Mouse (Mus musculus) heart, embryonic 11.5 days (tissue): ENCODE data around the gene Cxcr1. TPM values are rescaled to one million over a fixed set of nuclear protein-coding genes. Genes with fewer than 3 reads are reported as not detected.

Experiments
- ATAC-seq: fragments of 200-750 bp; cut with Nextera tagmentation; replicated peaks from 2 replicates; pipeline ENCODE4 v1.8.0; 2017; ENCODE audit warnings: moderate library complexity; ENCODE audit not compliant: insufficient number of reproducible peaks, low FRiP score, low TSS enrichment
- H3K27ac ChIP-seq: fragments of 300-500 bp; sonication (generic); 2 replicates; pipeline ENCODE4 v1.5.1; 2014; ENCODE audit warnings: mild to moderate bottlenecking, low read depth, low read length
- H3K27me3 ChIP-seq: fragments of 300-500 bp; sonication (generic); 2 replicates; pipeline ENCODE4 v1.6.1; 2014; ENCODE audit warnings: mild to moderate bottlenecking, low read length, mixed read lengths; ENCODE audit not compliant: control insufficient read depth, insufficient read depth
- H3K36me3 ChIP-seq: fragments of 300-500 bp; sonication (generic); 2 replicates; pipeline ENCODE4 v1.6.1; 2014; ENCODE audit warnings: mild to moderate bottlenecking, low read length, moderate library complexity, mixed read lengths; ENCODE audit not compliant: control insufficient read depth, insufficient read depth
- H3K4me1 ChIP-seq: fragments of 300-500 bp; sonication (generic); 2 replicates; pipeline ENCODE4 v1.6.1; 2014; ENCODE audit warnings: low read length; ENCODE audit not compliant: control insufficient read depth, insufficient read depth
- H3K4me2 ChIP-seq: fragments of 300-500 bp; sonication (generic); 2 replicates; pipeline ENCODE4 v1.6.1; 2014; ENCODE audit warnings: mild to moderate bottlenecking, moderate library complexity
- H3K4me3 ChIP-seq: fragments of 300-500 bp; sonication (generic); 2 replicates; pipeline ENCODE4 v1.5.1; 2014; ENCODE audit warnings: low read depth, low read length
- H3K9ac ChIP-seq: fragments of 300-500 bp; sonication (generic); 2 replicates; pipeline ENCODE4 v1.6.1; 2014; ENCODE audit warnings: mild to moderate bottlenecking, low read depth, low read length, moderate library complexity
- H3K9me3 ChIP-seq: fragments of 300-500 bp; sonication (generic); replicated peaks from 2 replicates; pipeline ENCODE4 v1.6.1; 2016; ENCODE audit warnings: low read length; ENCODE audit not compliant: control insufficient read depth
- WGBS: fragments of 180-500 bp; shearing (Covaris S2); extraction: QIAGEN DNeasy Blood & Tissue Kit; methylation state at CpG from one replicate; pipeline ENCODE4 v1.1.7; 2014; ENCODE audit not compliant: insufficient replicate concordance; 5-methylcytosine and 5-hydroxymethylcytosine counted together
- polyA plus RNA-seq: library from polyadenylated mRNA; unstranded; fragments of >200 nt; fragmentation: Nextera tagmentation; extraction: Ambion mirVana; gene quantifications from 2 replicates; pipeline ENCODE4 v1.2.1, GENCODE M21; 2014

The Cxcr1 gene
- polyA plus RNA-seq = not detected in 2 replicates

DNA sequence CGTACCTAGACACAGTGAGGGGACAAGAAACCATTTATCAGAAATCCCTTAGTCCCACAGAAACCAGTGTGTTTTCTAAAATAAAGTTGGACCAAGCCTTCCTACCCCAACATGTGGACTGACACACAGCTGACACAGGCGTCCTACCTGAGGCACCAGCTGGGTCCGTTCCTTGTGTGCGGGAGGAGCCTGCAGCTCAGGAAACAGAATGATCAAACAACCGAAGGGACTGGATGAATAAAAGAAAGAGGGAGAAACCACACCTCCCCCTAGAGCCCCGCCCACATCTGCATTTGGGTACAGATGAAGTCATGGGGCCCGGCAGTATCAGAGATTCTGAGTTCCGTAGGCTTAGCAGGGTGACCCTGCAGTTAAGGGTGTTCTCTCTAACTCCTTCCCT lies at the start of gene Cxcr1:
Gene Cxcr1, minus strand, starts transcription at position 187 of the 400 bp plus-strand sequence.
- Histone ChIP-seq H3K4me1 (no peaks in the 10 kb centered on the region; the same call in 1 of the 2 replicates), H3K4me2 (no peak within 1 kb of the TSS), H3K9me3 (no peaks in the 10 kb centered on the region), H3K27me3 (no peaks in the 10 kb centered on the region), H3K36me3 (no peaks in the 10 kb centered on the region), H3K27ac (no peak within 1 kb of the TSS), H3K9ac (no peak within 1 kb of the TSS), H3K4me3 (no peak within 1 kb of the TSS)
- ATAC-seq = no peak
- WGBS = 62% methylated on average over 8 of the region's 8 CpGs

DNA sequence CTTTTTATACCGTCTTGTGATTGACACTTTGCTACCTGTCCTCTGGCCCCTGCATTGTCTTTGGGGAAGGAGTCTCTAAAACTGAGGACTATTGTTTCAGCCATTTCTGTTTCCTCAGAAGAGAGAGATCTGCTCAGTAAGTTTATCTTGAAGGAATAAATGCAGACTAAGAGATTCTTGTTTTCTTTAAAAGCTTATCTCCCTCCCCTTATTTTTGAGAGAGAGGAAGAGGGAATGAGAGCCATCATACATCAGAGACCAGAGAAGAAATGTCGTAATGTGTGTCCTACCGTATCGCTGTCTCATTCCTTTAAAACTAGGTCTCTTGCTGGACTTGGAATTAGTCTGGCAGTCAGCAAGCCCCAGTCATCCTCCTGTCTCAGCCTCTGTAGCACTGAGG lies 46.4 kb upstream of the Cxcr1 start:
- no peak overlapping the region for H3K9ac ChIP-seq

GRCm38 (mm10) chr1:74240311-74240710 lies 45.9 kb upstream of the Cxcr1 start:
- ATAC-seq = no peak; the same call in 1 of the 2 replicates
- Histone ChIP-seq H3K27ac (peak overlapping the region; percentile 57), H3K9me3 (no peaks in the 10 kb centered on the region), H3K9ac (no peak overlapping the region), H3K27me3 (no peaks in the 10 kb centered on the region), H3K36me3 (no peaks in the 10 kb centered on the region), H3K4me1 (peaks cover 43% of the 10 kb centered on the region), H3K4me2 (peak overlapping the region; percentile 78), H3K4me3 (peak overlapping the region; percentile 76; the same call in 1 of the 2 replicates)
- WGBS = 33% methylated on average over 6 of the region's 6 CpGs

More for the DNA sequence above, 46.4 kb upstream of the Cxcr1 start:
- Histone ChIP-seq H3K27ac (peak overlapping the region; percentile 57), H3K4me3 (no peak overlapping the region), H3K9me3 (no peaks in the 10 kb centered on the region), H3K4me2 (peak overlapping the region; percentile 78), H3K4me1 (peaks cover 44% of the 10 kb centered on the region), H3K27me3 (no peaks in the 10 kb centered on the region), H3K36me3 (no peaks in the 10 kb centered on the region)
- WGBS = 55% methylated on average over 4 of the region's 4 CpGs
- no peak for ATAC-seq

- peak overlapping the region; percentile 78 for H3K4me2 ChIP-seq
- no peaks in the 10 kb centered on the region for H3K27me3 ChIP-seq
- no peak for ATAC-seq
- no peaks in the 10 kb centered on the region for H3K36me3 ChIP-seq
- 34% methylated on average over 11 of the region's 11 CpGs for whole genome bisulfite sequencing
- peaks cover 42% of the 10 kb centered on the region for H3K4me1 ChIP-seq
- H3K9me3 ChIP-seq = no peaks in the 10 kb centered on the region
- peak overlapping the region; percentile 57 for H3K27ac ChIP-seq
- peak overlapping the region; percentile 47 for H3K9ac ChIP-seq
- H3K4me3 ChIP-seq = peak overlapping the region; percentile 76
These were observed 45.2 kb upstream of the Cxcr1 start for GRCm38 (mm10) chr1:74239618-74240017.

DNA sequence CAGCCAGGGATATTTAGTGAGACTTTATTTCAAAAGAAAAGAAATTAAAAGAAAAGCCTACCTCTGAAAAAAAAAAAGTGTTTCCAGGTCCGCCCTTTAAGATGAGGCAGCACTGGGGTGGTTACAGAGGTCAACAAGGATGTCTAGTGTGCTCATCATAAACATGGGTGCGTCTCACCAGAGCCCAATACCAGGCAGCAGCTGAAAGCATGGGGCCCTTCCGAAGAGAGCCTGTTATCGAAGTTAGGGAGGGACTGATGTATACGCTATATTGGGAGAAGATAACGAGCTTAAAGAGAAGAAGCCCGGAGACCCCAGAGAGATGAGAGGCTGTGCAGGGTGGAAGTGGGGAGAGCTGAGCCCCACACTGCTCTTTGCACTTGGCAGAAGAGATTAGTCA lies 44.7 kb upstream of the Cxcr1 start:
- ATAC-seq = no peak
- no peaks in the 10 kb centered on the region for H3K9me3 ChIP-seq
- no peaks in the 10 kb centered on the region for H3K36me3 ChIP-seq
- peak overlapping the region; percentile 76 for H3K4me3 ChIP-seq
- H3K4me2 ChIP-seq = peak overlapping the region; percentile 78
- WGBS = 15% methylated on average over 7 of the region's 7 CpGs
- peak overlapping the region; percentile 57 for H3K27ac ChIP-seq
- peak overlapping the region; percentile 47 for H3K9ac ChIP-seq
- no peaks in the 10 kb centered on the region for H3K27me3 ChIP-seq
- H3K4me1 ChIP-seq = peaks cover 42% of the 10 kb centered on the region

- 63% methylated on average over 1 of the region's 1 CpGs for whole genome bisulfite sequencing
- Histone ChIP-seq H3K4me3 (peak overlapping the region; percentile 76), H3K27me3 (no peaks in the 10 kb centered on the region), H3K4me2 (peak overlapping the region; percentile 78), H3K27ac (no peak overlapping the region; the same call in 1 of the 2 replicates), H3K9me3 (no peaks in the 10 kb centered on the region), H3K4me1 (peaks cover 37% of the 10 kb centered on the region), H3K9ac (peak overlapping the region; percentile 88), H3K36me3 (no peaks in the 10 kb centered on the region)
- no peak for ATAC-seq
These were observed 43.7 kb upstream of the Cxcr1 start for GRCm38 (mm10) chr1:74238136-74238535.

DNA sequence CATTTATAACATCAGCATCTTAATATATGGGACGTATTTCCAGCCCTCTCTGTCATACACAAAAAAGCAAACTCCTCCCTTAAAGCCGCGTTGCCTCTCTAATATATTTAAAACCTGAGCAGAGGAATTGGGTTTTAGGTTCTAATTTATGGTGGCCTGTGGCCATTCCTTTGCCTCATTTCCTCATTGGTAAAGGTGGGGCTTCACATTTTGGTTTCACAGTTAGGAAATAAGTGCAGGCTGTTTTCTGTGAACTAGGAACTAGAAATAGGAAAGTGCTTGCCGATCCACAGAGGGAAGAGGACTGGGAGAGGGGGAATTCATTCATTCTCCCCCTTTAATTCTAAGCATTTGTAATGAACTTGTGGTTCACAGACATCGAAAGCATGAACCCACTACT lies 43.2 kb upstream of the Cxcr1 start:
- H3K4me1 ChIP-seq = peaks cover 37% of the 10 kb centered on the region
- H3K27ac ChIP-seq = peak overlapping the region; percentile 97; the same call in 1 of the 2 replicates
- peak overlapping the region; percentile 76 for H3K4me3 ChIP-seq
- peak overlapping the region; percentile 88 for H3K9ac ChIP-seq
- H3K36me3 ChIP-seq = no peaks in the 10 kb centered on the region
- H3K27me3 ChIP-seq = no peaks in the 10 kb centered on the region
- 39% methylated on average over 5 of the region's 5 CpGs for WGBS
- H3K4me2 ChIP-seq = peak overlapping the region; percentile 78
- no peaks in the 10 kb centered on the region for H3K9me3 ChIP-seq
- ATAC-seq = no peak

DNA sequence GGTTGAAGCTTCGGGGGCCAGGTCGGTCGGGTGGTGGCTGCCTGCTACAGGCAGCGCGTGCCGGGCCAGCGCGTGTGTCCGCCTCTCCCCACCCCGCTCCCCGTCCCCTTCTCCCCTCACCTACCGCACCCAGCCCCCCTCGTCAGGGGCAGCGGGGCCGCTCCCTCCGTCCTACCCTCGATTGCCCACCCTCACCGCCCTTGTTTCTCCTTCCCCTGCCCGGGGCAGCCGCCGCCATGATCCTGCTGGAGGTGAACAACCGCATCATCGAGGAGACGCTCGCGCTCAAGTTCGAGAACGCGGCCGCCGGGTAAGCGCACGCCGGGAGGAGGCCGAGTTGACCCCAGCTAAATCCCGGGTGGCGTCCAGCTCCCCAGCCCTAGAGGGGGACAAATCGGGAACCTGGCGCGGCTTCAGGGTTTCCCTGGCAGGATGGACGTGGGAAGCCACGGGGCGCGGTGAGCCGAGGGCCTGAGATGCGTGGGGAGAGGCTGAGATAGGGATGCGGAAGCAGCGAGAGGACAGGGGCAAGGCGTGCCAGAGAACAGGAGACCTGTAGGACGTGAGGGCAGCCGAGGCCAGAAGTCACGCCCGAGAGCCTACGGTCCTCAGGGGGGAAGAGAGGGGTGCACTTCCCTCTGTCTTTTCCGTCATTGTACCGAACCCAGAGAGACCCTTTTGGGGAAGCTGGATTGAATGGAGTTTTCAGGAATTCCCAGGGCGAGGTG lies 42.3 kb upstream of the Cxcr1 start:
- Histone ChIP-seq H3K27me3 (no peaks in the 10 kb centered on the region), H3K4me3 (peak overlapping the region; percentile 76), H3K27ac (peak overlapping the region; percentile 97), H3K9me3 (no peaks in the 10 kb centered on the region), H3K36me3 (no peaks in the 10 kb centered on the region), H3K4me1 (peaks cover 37% of the 10 kb centered on the region), H3K9ac (peak overlapping the region; percentile 88), H3K4me2 (peak overlapping the region; percentile 78)
- peak; percentile 33; the same call in 1 of the 2 replicates for ATAC-seq
- WGBS = under 1% methylated on average over 57 of the region's 57 CpGs
